8 mouse cellular contexts compared by ENCODE assay signal in the genomic region with DNA sequence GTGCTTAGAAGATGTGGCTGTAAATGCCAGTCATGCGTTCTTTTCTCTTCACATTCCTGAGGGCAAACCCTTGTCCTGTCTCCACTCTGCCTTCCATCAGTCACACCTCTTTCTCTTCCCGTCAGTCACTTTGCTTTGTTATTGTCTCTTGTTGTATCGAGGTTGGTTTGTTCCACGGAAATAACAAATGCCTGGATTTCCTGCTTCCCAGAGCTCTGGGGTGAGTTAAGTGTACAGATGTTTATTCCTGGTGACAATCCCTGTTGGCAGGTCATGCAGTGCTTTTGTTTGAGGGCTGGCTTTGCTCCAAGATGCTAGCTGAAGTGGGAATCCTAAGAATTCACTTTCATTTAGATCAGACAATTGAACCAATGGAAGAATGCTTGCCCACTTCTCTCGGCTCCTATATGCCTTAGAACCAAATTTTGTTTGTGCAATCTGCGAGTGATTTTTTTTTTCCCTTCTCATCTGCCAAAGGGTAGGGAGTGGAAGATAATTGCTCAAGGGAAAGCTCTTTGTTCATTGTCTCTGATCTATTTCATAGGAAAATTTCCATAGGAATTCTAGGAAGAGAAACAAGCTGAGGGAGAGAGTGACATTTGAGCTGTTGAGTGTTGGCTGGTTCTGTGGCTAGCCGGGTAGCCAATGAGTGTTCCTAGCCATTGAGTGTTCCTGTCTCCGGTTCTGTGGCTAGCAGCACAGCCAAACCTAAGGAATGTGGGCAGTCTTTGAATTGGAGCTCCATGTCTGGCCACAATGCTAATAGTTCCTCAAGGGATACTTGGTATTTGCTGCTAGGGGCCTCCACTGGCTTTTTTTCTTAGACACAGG.
DNase-seq lines count a peak whose midpoint lies in the region; ATAC-seq lines count a peak whose summit lies in the region.

No protein-coding gene starts in this region.

- H3K27ac ChIP-seq in heart, embryonic 15.5 days, result peak overlapping the region; percentile 90
- H3K27ac ChIP-seq in limb, embryonic 15.5 days, result peak overlapping the region; percentile 69; the same call in 1 of the 2 replicates

- peak overlapping the region; percentile 24 for H3K4me3 ChIP-seq in heart, embryonic 15.5 days
- H3K4me3 ChIP-seq in limb, embryonic 15.5 days, result no peak overlapping the region

- peak; percentile 73 for ATAC-seq in heart, embryonic 15.5 days (replicated peaks; ENCODE audit: insufficient number of reproducible peaks, insufficient read depth, low FRiP score, low read depth)
- ATAC-seq in limb, embryonic 15.5 days (ENCODE audit: insufficient number of reproducible peaks, low FRiP score, low TSS enrichment, low read depth), result no peak

- peaks cover 24% of the 10 kb centered on the region for H3K4me1 ChIP-seq in heart, embryonic 15.5 days (replicated peaks)
- peaks cover 11% of the 10 kb centered on the region for H3K4me1 ChIP-seq in limb, embryonic 15.5 days

- no peaks in the 10 kb centered on the region for H3K27me3 ChIP-seq in heart, embryonic 15.5 days
- H3K27me3 ChIP-seq in limb, embryonic 15.5 days, result no peaks in the 10 kb centered on the region

- no peaks in the 10 kb centered on the region for H3K9me3 ChIP-seq in heart, embryonic 15.5 days (replicated peaks)
- H3K9me3 ChIP-seq in limb, embryonic 15.5 days, result no peaks in the 10 kb centered on the region

- no peaks in the 10 kb centered on the region for H3K36me3 ChIP-seq in heart, embryonic 15.5 days
- no peaks in the 10 kb centered on the region for H3K36me3 ChIP-seq in limb, embryonic 15.5 days

- 13% methylated on average over 8 of the region's 8 CpGs for WGBS in heart, embryonic 15.5 days
- WGBS in limb, embryonic 15.5 days, result 18% methylated on average over 8 of the region's 8 CpGs

- DNase-seq in Muller cell, postnatal 12 days (ENCODE audit: inconsistent ontology term), result peak; percentile 96
- peak; percentile 50 for DNase-seq in embryo, embryonic 10 days (ENCODE audit: low spot score)
- no peak for DNase-seq in c-Kit-positive CD71-positive TER-119-positive erythroid progenitor cells, embryonic 14.5 days (ENCODE audit: low spot score)
- no peak for DNase-seq in cerebellum, postnatal 14 days
- no peak for DNase-seq in ovary, postnatal 36 days (ENCODE audit: low spot score)
- DNase-seq in left cerebral cortex, adult 11 months (ENCODE audit: low spot score), result no peak

- H3K9ac ChIP-seq in heart, embryonic 15.5 days, result no peak overlapping the region
- no peak overlapping the region for H3K9ac ChIP-seq in limb, embryonic 15.5 days

- peak overlapping the region; percentile 49 for H3K4me2 ChIP-seq in heart, embryonic 15.5 days
- no peak overlapping the region for H3K4me2 ChIP-seq in limb, embryonic 15.5 days

Comparison
In these comparisons a context has a peak if more than half of its experiments do, and no peak if none do; other contexts are left out.
1. DNase-seq: peak in Muller cell, postnatal 12 days (single experiment) and embryo, embryonic 10 days (single experiment); none in c-Kit-positive CD71-positive TER-119-positive erythroid progenitor cells, embryonic 14.5 days (single experiment), cerebellum, postnatal 14 days (0 of 2), ovary, postnatal 36 days (single experiment) and left cerebral cortex, adult 11 months (single experiment).